Comparison of ENCODE assay signal across 8 mouse cellular contexts in the genomic region with DNA sequence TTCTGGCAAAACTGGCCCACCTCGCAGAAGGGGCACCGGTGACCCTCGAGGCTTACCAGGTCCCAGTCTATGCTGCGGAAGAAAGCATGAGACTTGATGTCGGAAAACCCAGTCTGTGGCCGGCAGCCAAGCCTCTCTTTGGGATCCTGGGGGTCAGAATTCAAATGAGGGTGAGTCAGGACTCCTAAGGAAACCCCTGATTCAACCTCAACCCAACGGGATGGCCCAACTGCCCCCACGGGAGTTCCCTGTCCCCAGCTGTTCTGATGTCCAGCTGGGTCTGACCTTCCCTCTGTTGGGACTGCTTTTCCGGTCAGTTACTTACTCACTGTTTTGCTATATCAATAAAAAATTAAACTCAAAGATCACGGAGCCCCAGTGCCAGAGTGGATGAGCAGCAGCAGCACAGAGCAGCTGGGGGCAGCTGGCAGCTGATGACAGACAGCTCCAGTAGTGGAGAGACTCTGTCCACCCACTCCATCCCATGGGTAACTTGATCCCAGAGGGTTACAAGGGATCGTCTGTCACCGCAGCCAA. TPM values are rescaled to one million over a fixed set of nuclear protein-coding genes. Genes with fewer than 3 reads are reported as not detected.
DNase-seq lines count a peak whose midpoint lies in the region; ATAC-seq and TF ChIP-seq lines count a peak whose summit lies in the region.

No protein-coding gene starts in this region.

- peak; percentile 26 to 27 for DNase-seq in heart, adult 2 months
- no peak for DNase-seq in heart, postnatal 25 days (ENCODE audit: low spot score)
- DNase-seq in embryonic facial prominence, embryonic 14.5 days (ENCODE audit: low spot score): peak; percentile 87
- peak; percentile 24 for DNase-seq in lung, postnatal 25 days (ENCODE audit: low spot score)
- DNase-seq in layer of hippocampus, postnatal 10 days (ENCODE audit: low spot score in 2 of 2): no peak
- no peak for DNase-seq in liver, postnatal 0 days

- H3K9me3 ChIP-seq in embryonic facial prominence, embryonic 14.5 days (ENCODE audit: control insufficient read depth, low read length): no peaks in the 10 kb centered on the region
- no peaks in the 10 kb centered on the region for H3K9me3 ChIP-seq in kidney, embryonic 14.5 days (ENCODE audit: control insufficient read depth, low read length)
- no peaks in the 10 kb centered on the region for H3K9me3 ChIP-seq in forebrain, embryonic 13.5 days (replicated peaks)
- no peaks in the 10 kb centered on the region for H3K9me3 ChIP-seq in liver, postnatal 0 days (ENCODE audit: low read length)

- H3K27ac ChIP-seq in heart, adult 2 months: no peak overlapping the region
- H3K27ac ChIP-seq in embryonic facial prominence, embryonic 14.5 days (replicated peaks; ENCODE audit: low read depth, low read length): peak overlapping the region; percentile 75
- peak overlapping the region; percentile 55; the same call in 1 of the 2 replicates for H3K27ac ChIP-seq in kidney, embryonic 14.5 days (ENCODE audit: low read depth, low read length)
- H3K27ac ChIP-seq in forebrain, embryonic 13.5 days: no peak overlapping the region
- no peak overlapping the region for H3K27ac ChIP-seq in liver, postnatal 0 days (ENCODE audit: low read depth)

- no peak overlapping the region for H3K9ac ChIP-seq in heart, adult 2 months (ENCODE audit: low read depth, low read length)
- H3K9ac ChIP-seq in embryonic facial prominence, embryonic 14.5 days (ENCODE audit: low read depth, low read length): no peak overlapping the region
- H3K9ac ChIP-seq in kidney, embryonic 14.5 days (ENCODE audit: low read depth, low read length): no peak overlapping the region
- no peak overlapping the region for H3K9ac ChIP-seq in forebrain, embryonic 13.5 days
- no peak overlapping the region for H3K9ac ChIP-seq in liver, postnatal 0 days (replicated peaks)

- no peak overlapping the region for H3K4me2 ChIP-seq in embryonic facial prominence, embryonic 14.5 days (ENCODE audit: low read depth, low read length)
- H3K4me2 ChIP-seq in kidney, embryonic 14.5 days (replicated peaks; ENCODE audit: low read depth, low read length): peak overlapping the region; percentile 10; the same call in 1 of the 2 replicates
- H3K4me2 ChIP-seq in forebrain, embryonic 13.5 days: no peak overlapping the region
- H3K4me2 ChIP-seq in liver, postnatal 0 days (ENCODE audit: low read depth, low read length): no peak overlapping the region

- TF ChIP-seq POLR2A in heart, adult 2 months (IDR thresholded peaks at IDR 0.05; ENCODE audit: insufficient read depth, low read depth, low read length): no peak

- intact Hi-C loops in heart, adult 2 months (cut with DNase I): loop anchor here (1.0 kb wide), 1 partner anchor 41 kb away; no protein-coding TSS in a partner anchor
- intact Hi-C loops in heart, postnatal 25 days (cut with DNase I): loop anchor here (1.0 kb wide), 1 partner anchor 41 kb away; no protein-coding TSS in a partner anchor

- no peaks in the 10 kb centered on the region for H3K27me3 ChIP-seq in heart, adult 2 months (ENCODE audit: control insufficient read depth, insufficient read depth, low read length)
- no peaks in the 10 kb centered on the region for H3K27me3 ChIP-seq in embryonic facial prominence, embryonic 14.5 days (replicated peaks; ENCODE audit: control insufficient read depth, insufficient read depth, low read length)
- H3K27me3 ChIP-seq in kidney, embryonic 14.5 days (ENCODE audit: control insufficient read depth, insufficient read depth, low read length): no peaks in the 10 kb centered on the region
- H3K27me3 ChIP-seq in forebrain, embryonic 13.5 days: no peaks in the 10 kb centered on the region
- H3K27me3 ChIP-seq in liver, postnatal 0 days (ENCODE audit: insufficient read depth, low read length): no peaks in the 10 kb centered on the region

- WGBS in heart, adult 2 months: 36% methylated on average over 12 of the region's 12 CpGs
- 49% methylated on average over 12 of the region's 12 CpGs for WGBS in embryonic facial prominence, embryonic 14.5 days
- whole genome bisulfite sequencing in kidney, embryonic 14.5 days: 37% methylated on average over 12 of the region's 12 CpGs
- WGBS in forebrain, embryonic 13.5 days: 77% methylated on average over 12 of the region's 12 CpGs
- 62% methylated on average over 12 of the region's 12 CpGs for WGBS in liver, postnatal 0 days (ENCODE audit: insufficient replicate concordance)

- peak; percentile 80 for ATAC-seq in embryonic facial prominence, embryonic 14.5 days (ENCODE audit: low read depth)
- peak; percentile 51 for ATAC-seq in kidney, embryonic 14.5 days (ENCODE audit: low FRiP score, low TSS enrichment)
- ATAC-seq in forebrain, embryonic 13.5 days: no peak
- no peak for ATAC-seq in liver, postnatal 0 days

- no peak for TF ChIP-seq CTCF in heart, adult 2 months (IDR thresholded peaks at IDR 0.05)
- no peak for TF ChIP-seq CTCF in liver, postnatal 0 days (IDR thresholded peaks at IDR 0.05; ENCODE audit: low read depth)

- TF ChIP-seq EP300 in heart, adult 2 months (IDR thresholded peaks at IDR 0.05; ENCODE audit: insufficient read depth, low read depth, low read length): no peak
- TF ChIP-seq EP300 in liver, postnatal 0 days (IDR thresholded peaks at IDR 0.05; ENCODE audit: low read depth): no peak

- peaks cover 4% of the 10 kb centered on the region for H3K4me1 ChIP-seq in heart, adult 2 months (ENCODE audit: control insufficient read depth, insufficient read depth, low read length)
- peaks cover 22% of the 10 kb centered on the region for H3K4me1 ChIP-seq in embryonic facial prominence, embryonic 14.5 days (ENCODE audit: control insufficient read depth, insufficient read depth, low read length)
- peaks cover 16% of the 10 kb centered on the region for H3K4me1 ChIP-seq in kidney, embryonic 14.5 days (ENCODE audit: control insufficient read depth, insufficient read depth, low read length)
- no peaks in the 10 kb centered on the region for H3K4me1 ChIP-seq in forebrain, embryonic 13.5 days
- no peaks in the 10 kb centered on the region for H3K4me1 ChIP-seq in liver, postnatal 0 days (ENCODE audit: insufficient read depth)

- no peak overlapping the region for H3K4me3 ChIP-seq in heart, adult 2 months
- H3K4me3 ChIP-seq in embryonic facial prominence, embryonic 14.5 days (ENCODE audit: low read depth, low read length): no peak overlapping the region
- no peak overlapping the region for H3K4me3 ChIP-seq in kidney, embryonic 14.5 days (ENCODE audit: low read length)
- no peak overlapping the region for H3K4me3 ChIP-seq in forebrain, embryonic 13.5 days
- H3K4me3 ChIP-seq in liver, postnatal 0 days (ENCODE audit: low read depth, low read length): no peak overlapping the region

- H3K36me3 ChIP-seq in heart, adult 2 months (ENCODE audit: control insufficient read depth, insufficient read depth, low read length): no peaks in the 10 kb centered on the region
- H3K36me3 ChIP-seq in embryonic facial prominence, embryonic 14.5 days (ENCODE audit: control insufficient read depth, insufficient read depth, low read length): no peaks in the 10 kb centered on the region
- H3K36me3 ChIP-seq in kidney, embryonic 14.5 days (ENCODE audit: control insufficient read depth, insufficient read depth, low read length): no peaks in the 10 kb centered on the region
- H3K36me3 ChIP-seq in forebrain, embryonic 13.5 days (ENCODE audit: poor library complexity, severe bottlenecking): peaks cover 14% of the 10 kb centered on the region
- no peaks in the 10 kb centered on the region for H3K36me3 ChIP-seq in liver, postnatal 0 days (replicated peaks; ENCODE audit: insufficient read depth, low read length)

- H3K79me2 ChIP-seq in heart, adult 2 months (replicated peaks; ENCODE audit: control insufficient read depth, insufficient read depth, low read length): no peaks in the 10 kb centered on the region

RNA-seq across cellular contexts. Expression of a gene that starts 18.1 kb away (rescaled TPM):
- total RNA-seq in heart, adult 2 months (2021): 10 to 100 TPM; 14.4 to 16.7 TPM
- polyA plus RNA-seq in heart, adult 2 months (2012; rRNA removed): 26.7 and 30.3 TPM in 2 replicates
- total RNA-seq in heart, postnatal 25 days (2021): 10 to 100 TPM; 13.5 to 15.5 TPM
- polyA plus RNA-seq in embryonic facial prominence, embryonic 14.5 days (2014; fragmentation: Nextera tagmentation; extraction: Ambion mirVana): 66.1 and 68.5 TPM in 2 replicates
- 63.4 and 73.8 TPM in 2 replicates for polyA plus RNA-seq in kidney, embryonic 14.5 days (2014; fragmentation: Nextera tagmentation; extraction: Ambion mirVana)
- 90.3 and 93.2 TPM in 2 replicates for polyA plus RNA-seq in forebrain, embryonic 13.5 days (2015; fragmentation: Nextera tagmentation; extraction: Ambion mirVana)
- total RNA-seq in layer of hippocampus, postnatal 10 days (2021): 10 to 100 TPM; 22.2 to 24.3 TPM
- 23.1 and 24.7 TPM in 2 replicates for polyA plus RNA-seq in liver, postnatal 0 days (2015; fragmentation: Nextera tagmentation; extraction: Ambion mirVana)

RNA-seq across cellular contexts. Expression of a gene that starts 45.3 kb away (rescaled TPM):
- 10 to 100 TPM; 56.7 to 56.8 TPM for total RNA-seq in heart, adult 2 months (2021)
- polyA plus RNA-seq in heart, adult 2 months (2012; rRNA removed): 34.9 and 46.0 TPM in 2 replicates
- 10 to 100 TPM; 55.0 to 63.9 TPM for total RNA-seq in heart, postnatal 25 days (2021)
- 34.1 and 34.9 TPM in 2 replicates for polyA plus RNA-seq in embryonic facial prominence, embryonic 14.5 days (2014; fragmentation: Nextera tagmentation; extraction: Ambion mirVana)
- polyA plus RNA-seq in kidney, embryonic 14.5 days (2014; fragmentation: Nextera tagmentation; extraction: Ambion mirVana): 24.0 and 24.5 TPM in 2 replicates
- polyA plus RNA-seq in forebrain, embryonic 13.5 days (2015; fragmentation: Nextera tagmentation; extraction: Ambion mirVana): 11.3 and 12.0 TPM in 2 replicates
- 100 to 1,000 TPM; 118 TPM for total RNA-seq in layer of hippocampus, postnatal 10 days (2021)
- polyA plus RNA-seq in liver, postnatal 0 days (2015; fragmentation: Nextera tagmentation; extraction: Ambion mirVana): 3.5 and 3.7 TPM in 2 replicates

Comparison
In these comparisons a context has a peak if more than half of its experiments do, and no peak if none do; other contexts are left out.
1. DNase-seq: peak in heart, adult 2 months (2 of 2), embryonic facial prominence, embryonic 14.5 days (single experiment) and lung, postnatal 25 days (single experiment); none in heart, postnatal 25 days (single experiment), layer of hippocampus, postnatal 10 days (0 of 2) and liver, postnatal 0 days (single experiment).
2. H3K27ac ChIP-seq: peak in embryonic facial prominence, embryonic 14.5 days (single experiment) and kidney, embryonic 14.5 days (single experiment); none in heart, adult 2 months (single experiment), forebrain, embryonic 13.5 days (single experiment) and liver, postnatal 0 days (single experiment).
3. ATAC-seq: peak in embryonic facial prominence, embryonic 14.5 days (single experiment) and kidney, embryonic 14.5 days (single experiment); none in forebrain, embryonic 13.5 days (single experiment) and liver, postnatal 0 days (single experiment).